Mouse (Mus musculus): ENCODE measurements around the gene Trappc3.
"Not testable (repeated sequence)": the region's sequence is repeated elsewhere in the genome, so short reads cannot be mapped to it uniquely, and the experiment has no call there.

The Trappc3 gene

DNA sequence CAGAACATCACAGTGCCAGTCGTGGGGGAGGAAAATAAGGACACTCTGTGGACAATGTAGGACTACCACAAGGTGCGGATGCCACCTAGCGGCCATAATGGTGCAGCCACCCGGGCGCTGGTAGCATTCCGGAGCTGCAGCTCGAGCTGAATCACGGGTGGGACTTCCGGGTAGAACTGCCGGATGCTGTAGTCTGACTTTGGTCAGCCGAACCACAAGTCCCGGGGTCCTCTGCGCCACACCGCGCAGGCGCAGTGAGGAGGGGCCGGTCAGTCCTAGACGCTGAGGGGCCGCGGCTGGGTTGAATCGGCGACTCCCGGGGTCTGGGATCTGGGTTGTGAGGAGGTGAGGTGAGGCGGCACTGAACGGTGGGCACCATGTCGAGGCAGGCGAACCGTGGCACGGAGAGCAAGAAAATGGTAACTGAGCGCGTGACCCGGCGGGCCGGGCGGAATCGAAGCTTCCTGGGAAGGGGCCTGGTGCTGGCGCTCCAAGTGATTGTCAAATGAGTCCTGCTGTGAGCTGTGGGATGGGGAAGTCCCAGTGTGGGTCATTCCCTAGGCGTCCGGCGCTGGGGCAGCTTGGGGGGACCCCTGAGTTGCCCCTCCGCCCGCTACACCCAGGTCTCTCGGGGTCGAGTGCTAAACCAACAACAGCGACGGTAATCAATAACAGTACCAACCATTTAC lies at the start of gene Trappc3:
Gene Trappc3 (plus strand): TSS at position 207 of the 689 bp plus-strand sequence.
- peak; percentile 100 for DNase-seq (ENCODE audit: low spot score in 2 of 2)

GRCm38 (mm10) chr4:126217771-126218170 lies 44.4 kb upstream of the Trappc3 start:
- DNase-seq (ENCODE audit: low spot score in 2 of 2): no peak

- DNase-seq (ENCODE audit: low spot score in 2 of 2): not testable (repeated sequence)
Measured at GRCm38 (mm10) chr4:126219540-126219939, 42.6 kb upstream of the Trappc3 start.

DNA sequence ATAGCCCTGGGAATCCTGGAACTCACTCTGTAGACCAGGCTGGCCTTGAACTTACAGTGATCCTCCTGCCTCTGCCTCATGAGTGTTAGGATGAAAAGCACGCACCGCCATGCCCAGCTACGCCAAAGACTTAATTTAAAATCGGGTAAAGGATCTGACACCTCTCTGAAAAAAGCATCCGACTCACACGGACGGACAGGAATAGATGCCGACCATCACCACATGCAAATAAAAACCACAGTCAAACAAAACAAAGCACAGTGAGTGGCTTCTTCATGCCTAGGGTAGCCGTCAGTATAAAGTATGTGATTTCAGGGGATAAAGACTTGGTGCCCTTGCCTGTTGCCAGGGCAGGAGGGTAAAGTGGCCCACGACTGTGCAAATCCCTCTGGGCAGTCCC lies 42.1 kb upstream of the Trappc3 start:
- no peak for DNase-seq (ENCODE audit: low spot score in 2 of 2)

- DNase-seq (ENCODE audit: low spot score in 2 of 2): no peak
Measured at GRCm38 (mm10) chr4:126222631-126223030, 39.5 kb upstream of the Trappc3 start.

DNA sequence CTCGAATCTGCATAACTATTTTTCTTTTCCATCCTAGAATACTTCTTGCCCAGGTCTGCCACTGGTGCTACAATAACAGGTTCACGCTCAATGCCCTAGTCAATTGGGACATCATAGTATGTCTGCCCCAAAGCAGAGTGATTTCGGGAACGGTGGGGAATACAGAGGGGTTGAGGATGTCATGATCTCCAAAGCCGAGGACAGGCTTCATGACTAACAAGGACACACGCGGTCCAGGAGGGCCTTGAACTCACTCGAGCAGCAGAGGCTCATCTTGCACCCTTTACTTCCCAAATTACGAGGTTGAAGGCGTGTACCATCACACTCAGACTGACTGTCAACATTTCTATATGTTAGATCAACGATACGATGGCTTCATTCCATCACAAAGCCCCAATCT lies 35.5 kb upstream of the Trappc3 start:
- DNase-seq (ENCODE audit: low spot score in 2 of 2): no peak

DNA sequence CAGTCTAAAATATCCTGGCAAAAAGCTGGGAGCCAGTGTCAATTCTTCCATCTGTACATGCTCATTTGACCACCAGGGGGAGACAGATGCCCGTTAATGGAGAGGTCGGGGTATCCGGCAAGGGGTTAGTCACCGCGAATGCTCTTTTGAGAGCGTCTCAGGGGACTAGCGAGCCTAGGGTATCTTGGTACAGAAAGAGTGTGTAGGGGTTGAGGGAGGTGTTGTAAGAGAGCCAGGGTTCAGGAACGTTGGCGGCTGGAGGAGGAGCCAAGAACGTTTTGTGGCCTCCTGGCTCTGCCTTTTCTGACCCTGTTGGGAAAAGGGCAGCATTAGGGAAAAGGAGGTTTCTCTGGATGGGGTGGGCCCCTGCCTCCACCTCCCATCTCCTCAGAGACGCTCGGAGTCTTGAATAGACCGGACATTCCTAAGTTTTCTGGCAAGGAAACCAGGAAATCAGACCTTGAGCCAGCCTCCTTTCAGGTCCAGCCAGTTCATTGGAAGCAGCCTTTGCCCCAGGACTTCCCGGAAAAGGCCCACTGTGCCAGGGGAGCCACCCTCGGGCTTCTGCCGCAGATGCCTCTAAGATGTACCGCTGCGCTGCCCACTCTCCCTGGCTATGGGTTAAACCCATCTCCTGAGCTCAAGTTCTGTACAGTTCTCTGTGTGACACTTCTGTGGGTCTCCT lies 34.9 kb upstream of the Trappc3 start:
- DNase-seq (ENCODE audit: low spot score in 2 of 2): peak; percentile 88 to 95

DNA sequence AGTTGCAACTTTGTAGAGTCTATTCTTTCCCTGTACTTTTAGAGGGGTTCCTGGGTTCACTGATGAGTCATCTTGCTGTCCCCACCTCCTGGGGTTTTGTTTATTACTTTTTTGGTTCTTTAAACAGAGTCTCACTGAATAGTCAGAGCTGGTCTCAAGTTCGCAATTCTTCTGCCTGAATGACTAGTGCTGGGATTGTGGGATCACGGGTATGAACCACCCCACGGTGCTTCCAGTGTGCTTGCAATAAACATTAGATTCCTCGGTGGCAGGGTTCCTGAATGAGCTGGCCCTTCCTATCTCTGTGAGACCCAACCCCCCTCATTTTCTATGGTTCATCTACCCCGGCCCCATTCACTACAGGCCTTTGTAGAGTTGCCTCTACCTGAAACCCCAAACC lies 34.0 kb upstream of the Trappc3 start:
- DNase-seq (ENCODE audit: low spot score in 2 of 2): no peak

DNA sequence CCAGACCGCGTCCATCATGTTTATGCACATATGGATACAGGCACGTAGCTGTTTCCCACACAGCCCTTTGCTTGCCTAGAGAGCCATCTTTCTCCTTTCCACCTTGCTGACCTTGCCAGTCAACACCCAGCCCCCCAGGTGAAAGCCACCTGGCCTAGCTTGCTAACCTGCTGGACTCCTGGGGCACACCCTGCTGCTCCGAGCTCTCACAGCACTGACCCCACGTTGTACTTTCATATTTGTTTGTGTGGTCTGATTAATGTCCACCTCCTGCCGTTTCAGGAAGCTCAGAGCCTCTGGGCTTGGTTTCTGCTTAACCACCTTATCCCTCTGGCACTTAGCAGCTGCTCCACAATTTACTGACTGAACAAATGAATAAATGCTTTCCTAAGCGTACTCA lies 32.2 kb upstream of the Trappc3 start:
- DNase-seq (ENCODE audit: low spot score in 2 of 2): no peak

GRCm38 (mm10) chr4:126233676-126234308 lies 28.3 kb upstream of the Trappc3 start:
- DNase-seq (ENCODE audit: low spot score in 2 of 2): no peak

GRCm38 (mm10) chr4:126234496-126235175 lies 27.5 kb upstream of the Trappc3 start:
- no peak for DNase-seq (ENCODE audit: low spot score in 2 of 2)

- DNase-seq (ENCODE audit: low spot score in 2 of 2): no peak
Measured at GRCm38 (mm10) chr4:126235191-126235590, 26.9 kb upstream of the Trappc3 start.

GRCm38 (mm10) chr4:126236467-126237280 lies 25.5 kb upstream of the Trappc3 start:
- no peak for DNase-seq (ENCODE audit: low spot score in 2 of 2)

- no peak for DNase-seq (ENCODE audit: low spot score in 2 of 2)
Measured at GRCm38 (mm10) chr4:126237721-126238242, 24.3 kb upstream of the Trappc3 start.

DNA sequence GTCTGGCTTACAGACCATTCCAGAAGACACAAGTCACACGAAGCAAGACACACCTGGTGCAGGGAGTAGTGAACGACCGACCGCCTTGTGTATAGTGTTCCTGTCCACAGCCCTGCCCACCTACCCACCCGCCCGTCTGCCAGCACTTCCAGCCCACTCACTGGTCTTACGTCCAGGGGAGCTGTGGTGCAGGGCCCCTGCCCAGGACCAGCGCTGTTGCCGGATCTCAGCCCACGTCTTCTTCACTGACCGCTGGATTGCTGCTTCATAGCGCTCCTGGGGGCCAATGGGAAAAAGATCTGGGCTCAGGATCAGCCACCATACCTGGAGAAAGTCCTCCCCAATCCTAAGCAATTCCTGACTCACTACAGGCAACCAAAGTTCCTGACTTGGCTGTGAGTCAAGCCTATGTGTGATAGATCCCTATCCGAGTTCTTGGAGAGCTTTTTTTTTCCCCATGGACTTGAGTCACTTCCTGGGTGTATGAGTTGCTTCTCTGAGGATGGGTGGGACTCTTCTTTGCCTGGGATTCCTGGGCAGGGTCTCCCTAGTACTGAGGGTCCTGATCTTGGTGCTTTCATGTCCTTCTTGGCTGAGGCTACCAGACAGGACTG lies 22.2 kb upstream of the Trappc3 start:
- DNase-seq (ENCODE audit: low spot score in 2 of 2): no peak

GRCm38 (mm10) chr4:126241956-126242355 lies 20.2 kb upstream of the Trappc3 start:
- no peak for DNase-seq (ENCODE audit: low spot score in 2 of 2)

DNA sequence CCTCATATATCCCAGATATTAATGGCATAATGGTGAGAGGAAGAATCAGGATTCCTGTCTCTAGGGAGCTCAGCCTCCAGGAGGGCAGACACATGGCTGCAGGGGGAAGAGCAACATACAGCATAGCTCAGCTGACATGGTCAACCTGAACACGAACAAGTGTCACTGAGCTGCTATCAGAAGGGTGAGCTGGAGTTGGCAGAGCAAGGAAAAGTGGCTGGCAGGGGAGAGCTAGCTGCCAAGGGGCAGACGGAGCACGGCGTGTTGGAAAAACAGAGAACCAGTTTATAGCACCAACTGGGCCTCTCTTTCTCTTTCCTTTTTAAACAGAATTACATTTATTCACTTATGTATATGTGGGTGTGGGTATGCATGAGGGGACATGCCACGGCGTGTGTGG lies 19.6 kb upstream of the Trappc3 start:
- no peak for DNase-seq (ENCODE audit: low spot score in 2 of 2)

DNA sequence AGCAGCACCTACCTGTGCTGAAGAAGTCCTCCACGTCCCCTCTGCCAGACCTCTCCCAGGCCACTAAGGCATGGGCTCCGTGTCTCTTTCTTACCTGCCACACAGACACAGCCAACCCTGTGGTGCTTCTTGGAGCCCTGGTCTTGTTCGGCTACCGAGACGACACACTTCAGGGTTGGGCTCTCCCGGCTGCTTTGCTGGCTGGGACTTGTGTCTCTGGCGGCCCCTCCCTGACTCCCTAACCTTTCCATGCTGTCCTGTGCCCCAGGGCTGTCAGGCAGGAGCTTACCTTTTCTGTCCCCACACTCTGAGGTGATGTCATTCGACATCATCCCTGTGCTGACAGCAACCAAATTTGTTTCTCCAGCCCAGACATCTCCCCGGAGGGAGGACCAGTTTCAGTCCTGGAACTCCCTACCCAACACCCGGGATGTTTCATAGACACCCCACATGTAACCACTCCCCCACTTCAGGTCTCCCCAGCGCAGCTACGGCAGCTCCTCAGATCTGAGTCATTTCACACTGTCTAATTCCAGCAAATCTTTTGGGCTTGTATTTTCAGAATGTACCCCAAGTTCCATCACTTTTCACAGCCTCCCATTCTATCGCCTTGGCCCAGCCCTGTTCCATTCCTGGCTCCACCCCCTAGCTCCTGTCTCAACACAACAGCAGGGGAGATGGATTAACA lies 15.8 kb upstream of the Trappc3 start:
- DNase-seq (ENCODE audit: low spot score in 2 of 2): peak in 1 of 2 experiments; percentile 67

GRCm38 (mm10) chr4:126248261-126248868 lies 13.8 kb upstream of the Trappc3 start:
- no peak for DNase-seq (ENCODE audit: low spot score in 2 of 2)

- DNase-seq (ENCODE audit: low spot score in 2 of 2): no peak
Measured at GRCm38 (mm10) chr4:126250659-126251058, 11.5 kb upstream of the Trappc3 start.

All from right cerebral cortex, adult 2 months (tissue).